In the genomic region with DNA sequence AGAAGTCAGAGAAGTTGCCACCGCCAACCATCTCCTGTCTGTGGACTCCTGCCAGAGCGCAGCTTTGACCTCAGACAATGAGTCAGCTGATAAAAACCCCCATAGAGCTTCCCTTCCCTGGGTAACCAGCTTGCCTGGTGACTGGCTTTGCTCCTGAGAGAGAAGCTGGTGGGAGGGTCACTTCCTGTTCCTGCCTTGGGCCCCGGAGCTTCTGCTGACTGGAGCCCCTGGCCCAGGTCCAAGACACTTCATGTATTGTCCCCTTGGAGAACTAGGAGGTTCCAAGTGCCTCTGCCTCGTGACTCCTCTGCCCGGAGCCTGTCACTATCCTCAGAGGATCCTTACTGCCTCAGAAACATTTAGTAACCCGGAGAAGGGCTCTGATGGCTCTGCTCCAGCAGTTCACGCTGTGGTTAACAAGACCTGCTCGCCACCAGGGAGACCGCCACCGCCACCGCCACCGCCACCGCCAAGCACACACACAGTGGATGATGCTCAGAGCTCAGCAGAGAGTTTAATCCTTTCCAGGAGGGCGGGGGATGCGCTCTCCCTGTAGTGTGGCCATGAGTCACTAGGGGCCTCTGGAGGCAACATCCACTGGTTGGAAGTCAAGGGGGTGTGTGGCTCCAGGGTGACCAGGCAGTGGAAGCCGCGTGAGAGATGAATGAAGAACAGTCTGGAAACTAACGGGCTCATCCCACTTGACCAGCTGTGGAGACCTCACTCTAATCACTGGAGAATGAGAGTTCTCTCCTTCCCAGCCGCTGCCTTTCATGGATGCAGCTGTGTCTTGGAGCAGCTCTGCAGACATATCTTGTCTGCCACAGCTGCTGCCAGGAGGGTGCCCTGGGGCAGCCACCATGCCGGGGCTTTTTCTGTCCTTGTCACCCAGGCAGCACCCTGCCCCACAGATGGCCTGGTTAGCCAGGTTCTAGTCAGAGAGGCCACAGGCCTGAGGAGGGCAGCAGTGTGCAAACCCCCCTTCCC, we compare ENCODE assay signal across 7 mouse cellular contexts. TPM values are rescaled to one million over a fixed set of nuclear protein-coding genes. Genes with fewer than 3 reads are reported as not detected.
DNase-seq lines count a peak whose midpoint lies in the region; ATAC-seq and TF ChIP-seq lines count a peak whose summit lies in the region.

No protein-coding gene starts in this region.

- peak; percentile 96 for DNase-seq in Muller cell, postnatal 12 days (ENCODE audit: inconsistent ontology term)
- DNase-seq in brain, embryonic 14.5 days (ENCODE audit: low read depth) = peak; percentile 88
- peak; percentile 95 for DNase-seq in heart, postnatal 4 days
- DNase-seq in layer of hippocampus, adult 9-10 months (ENCODE audit: low spot score) = peak; percentile 63
- peak; percentile 93 for DNase-seq in lung, postnatal 25 days (ENCODE audit: low spot score)
- peak; percentile 68 for DNase-seq in retina, adult 2 months (ENCODE audit: low read depth, low spot score)

- no peak for TF ChIP-seq POLR2A in brain, embryonic 14.5 days (IDR thresholded peaks at IDR 0.05; ENCODE audit: borderline replicate concordance, extremely low read depth, insufficient read depth, insufficient read length, poor library complexity, severe bottlenecking)

- peak; percentile 69 for ATAC-seq in frontal cortex, adult (ENCODE audit: low TSS enrichment)

- peak; percentile 38; the same call in 1 of the 2 replicates for TF ChIP-seq CTCF in brain, embryonic 14.5 days (IDR thresholded peaks at IDR 0.05; ENCODE audit: borderline replicate concordance, extremely low read depth, insufficient read depth, insufficient read length)

RNA-seq across cellular contexts. Expression of gene Gins2, which starts 25.0 kb away (rescaled TPM):
- 22.9 and 37.8 TPM in 2 replicates for polyA plus RNA-seq in brain, embryonic 14.5 days (2012; rRNA removed)
- total RNA-seq in heart, postnatal 4 days (2021) = 10 to 100 TPM; 42.0 to 43.2 TPM

Comparison
In these comparisons a context has a peak if more than half of its experiments do, and no peak if none do; other contexts are left out.
1. Peak in every context shown above with its lines: DNase-seq and ATAC-seq.